ENCODE assay signal across 10 mouse cellular contexts in the genomic region with DNA sequence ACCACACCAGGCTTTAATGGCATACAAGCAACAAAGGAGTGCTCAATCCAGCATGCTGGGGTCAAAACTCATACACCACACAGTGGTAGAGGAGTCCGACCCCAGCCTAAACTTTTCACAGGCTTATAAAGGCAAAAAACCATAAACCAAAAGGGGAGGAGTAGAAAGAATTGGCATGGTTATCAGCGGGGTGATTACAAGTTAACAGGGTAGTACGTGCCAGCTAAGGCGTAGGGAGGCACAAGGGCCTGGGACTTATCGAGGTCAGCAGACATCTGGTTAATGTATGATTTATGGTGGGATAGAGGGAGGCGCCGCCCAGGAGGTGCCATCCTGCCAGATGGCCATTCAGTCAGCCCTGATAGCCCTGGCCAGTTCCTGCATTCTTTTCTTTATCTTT. TPM values are rescaled to one million over a fixed set of nuclear protein-coding genes. Genes with fewer than 3 reads are reported as not detected.
DNase-seq lines count a peak whose midpoint lies in the region; TF ChIP-seq lines count a peak whose summit lies in the region.
"Not testable (repeated sequence)": the region's sequence is repeated elsewhere in the genome, so short reads cannot be mapped to it uniquely, and the experiment has no call there.
"Had no signal": no experiment of that assay in that cellular context is flagged by ENCODE, and none has a peak within 500 bp of the region (broad histone marks: within the 10 kb centered on the region; RNA-seq: fewer than 3 reads in every experiment).

A gene (minus strand): TSS at position 101 of the 400 bp plus-strand sequence.

- peak within 1 kb of the TSS; percentile 51 for H3K27ac ChIP-seq in small intestine, adult 2 months (ENCODE audit: insufficient read depth, low read depth, low read length)

- H3K4me1 ChIP-seq in small intestine, adult 2 months (ENCODE audit: control insufficient read depth, insufficient read depth, insufficient read length, low read length) = not testable (repeated sequence)

- H3K36me3 ChIP-seq in small intestine, adult 2 months (ENCODE audit: control insufficient read depth, insufficient read depth, low read length) = not testable (repeated sequence)

- not testable (repeated sequence) for TF ChIP-seq CTCF in small intestine, adult 2 months (IDR thresholded peaks at IDR 0.05; ENCODE audit: extremely low read depth, insufficient read length, insufficient replicate concordance, low read depth, low read length)

- TF ChIP-seq POLR2A in small intestine, adult 2 months (IDR thresholded peaks at IDR 0.05; ENCODE audit: low read depth, low read length) = not testable (repeated sequence)

- DNase-seq in gonadal fat pad, adult 2 months (ENCODE audit: low read depth); large intestine, adult 2 months (ENCODE audit: low read depth, low spot score): not testable (repeated sequence)
- peak; percentile 12 for DNase-seq in kidney, adult 9 months

- H3K27me3 ChIP-seq in small intestine, adult 2 months (ENCODE audit: control insufficient read depth, insufficient read depth, low read length) = not testable (repeated sequence)

- 35% methylated on average over 7 of the region's 7 CpGs for whole genome bisulfite sequencing in large intestine, adult 2 months
- 50% methylated on average over 7 of the region's 7 CpGs for WGBS in small intestine, adult 2 months

- H3K4me3 ChIP-seq in small intestine, adult 2 months (ENCODE audit: low read depth, low read length) = not testable (repeated sequence)

RNA-seq across cellular contexts. Expression of the gene that starts here (rescaled TPM):
- polyA plus RNA-seq in gonadal fat pad, adult 2 months (2012; rRNA removed) = 2.0 and 65.7 TPM in 2 replicates
- polyA plus RNA-seq in large intestine, adult 2 months (2012; rRNA removed) = 52.4 and 166 TPM in 2 replicates
- polyA plus RNA-seq in small intestine, adult 2 months (2012; rRNA removed) = 33.5 and 244 TPM in 2 replicates
- polyA plus RNA-seq: activated CD4-positive, CD25-positive, alpha-beta regulatory T cell, adult 4 months; adrenal gland, adult 2 months; brain, embryonic 14.5 days; C2C12; CD4-positive, CD25-positive, alpha-beta regulatory T cell, adult 4 months; G1E had no signal
